Mouse (Mus musculus): Measurements from ENCODE around the gene Etnk1. TPM values are rescaled to one million over a fixed set of nuclear protein-coding genes. Genes with fewer than 3 reads are reported as not detected.

Gene Etnk1
- total and polyA plus RNA-seq, 3 experiments: 28.4 to 281 (median 199) TPM

GRCm38 (mm10) chr6:143191477-143192098, 24.6 kb downstream of the Etnk1 start:
- no peak for TF ChIP-seq GATA2 (IDR thresholded peaks at IDR 0.05; ENCODE audit: borderline replicate concordance, low read depth, low read length)
- TF ChIP-seq TAL1 (conservative IDR thresholded peaks at IDR 0.05; ENCODE audit: low read depth, low read length): no peak
- no peak for TF ChIP-seq CTCF (IDR thresholded peaks at IDR 0.05; ENCODE audit: low read depth, low read length)
- no peak for TF ChIP-seq GATA1 (IDR thresholded peaks at IDR 0.05; ENCODE audit: borderline replicate concordance, low read length)
- TF ChIP-seq POLR2AphosphoS5 (IDR thresholded peaks at IDR 0.05; ENCODE audit: insufficient replicate concordance, low read depth, low read length): no peak
- no peak for ATAC-seq (ENCODE audit: extremely low read depth, insufficient number of reproducible peaks, low FRiP score, poor library complexity, severe bottlenecking)
- H3K4me1 ChIP-seq (ENCODE audit: insufficient read depth, low read depth, low read length): peaks cover 8% of the 10 kb centered on the region
- peaks cover 87% of the 10 kb centered on the region for H3K36me3 ChIP-seq (replicated peaks)
- no peak for DNase-seq (ENCODE audit: low spot score)
- H3K4me3 ChIP-seq (ENCODE audit: low read depth, low read length): no peak overlapping the region
- no peaks in the 10 kb centered on the region for H3K27me3 ChIP-seq (ENCODE audit: insufficient read depth, low read length)
- no peaks in the 10 kb centered on the region for H3K9me3 ChIP-seq (replicated peaks)

- Histone ChIP-seq H3K9me3 (replicated peaks) (no peaks in the 10 kb centered on the region), H3K27me3 (ENCODE audit: insufficient read depth, low read length) (no peaks in the 10 kb centered on the region), H3K36me3 (replicated peaks) (peaks cover 93% of the 10 kb centered on the region), H3K4me1 (ENCODE audit: insufficient read depth, low read depth, low read length) (peaks cover 8% of the 10 kb centered on the region), H3K4me3 (ENCODE audit: low read depth, low read length) (no peak overlapping the region)
- ATAC-seq (ENCODE audit: extremely low read depth, insufficient number of reproducible peaks, low FRiP score, poor library complexity, severe bottlenecking) (no peak), DNase-seq (ENCODE audit: low spot score) (no peak)
- TF ChIP-seq POLR2AphosphoS5 (IDR thresholded peaks at IDR 0.05; ENCODE audit: insufficient replicate concordance, low read depth, low read length) (no peak), CTCF (IDR thresholded peaks at IDR 0.05; ENCODE audit: low read depth, low read length) (no peak), GATA2 (IDR thresholded peaks at IDR 0.05; ENCODE audit: borderline replicate concordance, low read depth, low read length) (no peak), TAL1 (conservative IDR thresholded peaks at IDR 0.05; ENCODE audit: low read depth, low read length) (no peak), GATA1 (IDR thresholded peaks at IDR 0.05; ENCODE audit: borderline replicate concordance, low read length) (no peak)
Observed at GRCm38 (mm10) chr6:143192709-143193108, 25.7 kb downstream of the Etnk1 start.

- Histone ChIP-seq H3K4me1 (ENCODE audit: insufficient read depth, low read depth, low read length) (peaks cover 8% of the 10 kb centered on the region), H3K27me3 (ENCODE audit: insufficient read depth, low read length) (no peaks in the 10 kb centered on the region), H3K36me3 (replicated peaks) (peaks cover 95% of the 10 kb centered on the region), H3K4me3 (ENCODE audit: low read depth, low read length) (no peak overlapping the region), H3K9me3 (replicated peaks) (no peaks in the 10 kb centered on the region)
- DNase-seq (ENCODE audit: low spot score) (no peak), ATAC-seq (ENCODE audit: extremely low read depth, insufficient number of reproducible peaks, low FRiP score, poor library complexity, severe bottlenecking) (no peak)
- TF ChIP-seq GATA2 (IDR thresholded peaks at IDR 0.05; ENCODE audit: borderline replicate concordance, low read depth, low read length) (no peak), CTCF (IDR thresholded peaks at IDR 0.05; ENCODE audit: low read depth, low read length) (no peak), TAL1 (conservative IDR thresholded peaks at IDR 0.05; ENCODE audit: low read depth, low read length) (no peak), POLR2AphosphoS5 (IDR thresholded peaks at IDR 0.05; ENCODE audit: insufficient replicate concordance, low read depth, low read length) (no peak), GATA1 (IDR thresholded peaks at IDR 0.05; ENCODE audit: borderline replicate concordance, low read length) (no peak)
Observed at GRCm38 (mm10) chr6:143193166-143193565, 26.1 kb downstream of the Etnk1 start.

GRCm38 (mm10) chr6:143193641-143194040, 26.6 kb downstream of the Etnk1 start:
- ATAC-seq (ENCODE audit: extremely low read depth, insufficient number of reproducible peaks, low FRiP score, poor library complexity, severe bottlenecking): no peak
- Histone ChIP-seq H3K36me3 (replicated peaks) (peaks cover 96% of the 10 kb centered on the region), H3K4me3 (ENCODE audit: low read depth, low read length) (no peak overlapping the region), H3K9me3 (replicated peaks) (no peaks in the 10 kb centered on the region), H3K4me1 (ENCODE audit: insufficient read depth, low read depth, low read length) (peaks cover 8% of the 10 kb centered on the region), H3K27me3 (ENCODE audit: insufficient read depth, low read length) (no peaks in the 10 kb centered on the region)
- no peak for DNase-seq (ENCODE audit: low spot score)
- TF ChIP-seq POLR2AphosphoS5 (IDR thresholded peaks at IDR 0.05; ENCODE audit: insufficient replicate concordance, low read depth, low read length) (no peak), CTCF (IDR thresholded peaks at IDR 0.05; ENCODE audit: low read depth, low read length) (no peak), GATA2 (IDR thresholded peaks at IDR 0.05; ENCODE audit: borderline replicate concordance, low read depth, low read length) (no peak), TAL1 (conservative IDR thresholded peaks at IDR 0.05; ENCODE audit: low read depth, low read length) (no peak), GATA1 (IDR thresholded peaks at IDR 0.05; ENCODE audit: borderline replicate concordance, low read length) (no peak)

GRCm38 (mm10) chr6:143197053-143197452, 30.0 kb downstream of the Etnk1 start:
- H3K9me3 ChIP-seq (replicated peaks): no peaks in the 10 kb centered on the region
- H3K4me3 ChIP-seq (ENCODE audit: low read depth, low read length): no peak overlapping the region
- no peak for TF ChIP-seq TAL1 (conservative IDR thresholded peaks at IDR 0.05; ENCODE audit: low read depth, low read length)
- no peak for TF ChIP-seq GATA1 (IDR thresholded peaks at IDR 0.05; ENCODE audit: borderline replicate concordance, low read length)
- no peak for TF ChIP-seq CTCF (IDR thresholded peaks at IDR 0.05; ENCODE audit: low read depth, low read length)
- TF ChIP-seq GATA2 (IDR thresholded peaks at IDR 0.05; ENCODE audit: borderline replicate concordance, low read depth, low read length): no peak
- TF ChIP-seq POLR2AphosphoS5 (IDR thresholded peaks at IDR 0.05; ENCODE audit: insufficient replicate concordance, low read depth, low read length): no peak
- ATAC-seq (ENCODE audit: extremely low read depth, insufficient number of reproducible peaks, low FRiP score, poor library complexity, severe bottlenecking) (no peak), DNase-seq (ENCODE audit: low spot score) (no peak)
- peaks cover 4% of the 10 kb centered on the region; the same call in 1 of the 2 replicates for H3K4me1 ChIP-seq (ENCODE audit: insufficient read depth, low read depth, low read length)
- peaks cover 92% of the 10 kb centered on the region for H3K36me3 ChIP-seq (replicated peaks)
- no peaks in the 10 kb centered on the region for H3K27me3 ChIP-seq (ENCODE audit: insufficient read depth, low read length)

GRCm38 (mm10) chr6:143198421-143198820, 31.4 kb downstream of the Etnk1 start:
- DNase-seq (ENCODE audit: low spot score): no peak
- peaks cover 95% of the 10 kb centered on the region for H3K36me3 ChIP-seq (replicated peaks)
- no peak overlapping the region for H3K4me3 ChIP-seq (ENCODE audit: low read depth, low read length)
- H3K4me1 ChIP-seq (ENCODE audit: insufficient read depth, low read depth, low read length): peaks cover 7% of the 10 kb centered on the region
- TF ChIP-seq CTCF (IDR thresholded peaks at IDR 0.05; ENCODE audit: low read depth, low read length): no peak
- no peak for TF ChIP-seq GATA1 (IDR thresholded peaks at IDR 0.05; ENCODE audit: borderline replicate concordance, low read length)
- TF ChIP-seq GATA2 (IDR thresholded peaks at IDR 0.05; ENCODE audit: borderline replicate concordance, low read depth, low read length): no peak
- no peak for TF ChIP-seq POLR2AphosphoS5 (IDR thresholded peaks at IDR 0.05; ENCODE audit: insufficient replicate concordance, low read depth, low read length)
- no peak for TF ChIP-seq TAL1 (conservative IDR thresholded peaks at IDR 0.05; ENCODE audit: low read depth, low read length)
- H3K9me3 ChIP-seq (replicated peaks): no peaks in the 10 kb centered on the region
- no peak for ATAC-seq (ENCODE audit: extremely low read depth, insufficient number of reproducible peaks, low FRiP score, poor library complexity, severe bottlenecking)
- no peaks in the 10 kb centered on the region for H3K27me3 ChIP-seq (ENCODE audit: insufficient read depth, low read length)
